Mouse (Mus musculus): ENCODE results near the gene Fxr2. TPM values are rescaled to one million over a fixed set of nuclear protein-coding genes. Genes with fewer than 3 reads are reported as not detected.
"Not testable (repeated sequence)": the region's sequence is repeated elsewhere in the genome, so short reads cannot be mapped to it uniquely, and the experiment has no call there.

Gene Fxr2
- total RNA-seq, 2 experiments from 2014 or later, result 69.2 to 71.6 TPM

- no peak for DNase-seq
- intact Hi-C loops (cut with DNase I), result no loop called here
These were observed 26.0 kb upstream of the Fxr2 start for GRCm38 (mm10) chr11:69606832-69607231.

- intact Hi-C loops (cut with DNase I), result no loop called here
- DNase-seq, result no peak
These were observed 24.3 kb upstream of the Fxr2 start for GRCm38 (mm10) chr11:69608525-69608924.

- DNase-seq, result no peak
- intact Hi-C loops (cut with DNase I), result no loop called here
These were observed 23.4 kb upstream of the Fxr2 start for GRCm38 (mm10) chr11:69609416-69609815.

GRCm38 (mm10) chr11:69610899-69611298 is 21.9 kb upstream of the Fxr2 start:
- no peak for DNase-seq

GRCm38 (mm10) chr11:69613553-69614256 is 19.1 kb upstream of the Fxr2 start:
- intact Hi-C loops (cut with DNase I), result loop anchor here (1.0 to 2.0 kb wide), 2 partner anchors 34 to 67 kb away; no protein-coding TSS in a partner anchor
- DNase-seq, result peak; percentile 89 to 95

More at GRCm38 (mm10) chr11:69610899-69611298, 21.9 kb upstream of the Fxr2 start:
- intact Hi-C loops (cut with DNase I), result no loop called here

GRCm38 (mm10) chr11:69614257-69614588 is 18.6 kb upstream of the Fxr2 start:
- intact Hi-C loops (cut with DNase I), result loop anchor here (2.0 kb wide), 1 partner anchor 67 kb away; no protein-coding TSS in a partner anchor
- not testable (repeated sequence) for DNase-seq

DNA sequence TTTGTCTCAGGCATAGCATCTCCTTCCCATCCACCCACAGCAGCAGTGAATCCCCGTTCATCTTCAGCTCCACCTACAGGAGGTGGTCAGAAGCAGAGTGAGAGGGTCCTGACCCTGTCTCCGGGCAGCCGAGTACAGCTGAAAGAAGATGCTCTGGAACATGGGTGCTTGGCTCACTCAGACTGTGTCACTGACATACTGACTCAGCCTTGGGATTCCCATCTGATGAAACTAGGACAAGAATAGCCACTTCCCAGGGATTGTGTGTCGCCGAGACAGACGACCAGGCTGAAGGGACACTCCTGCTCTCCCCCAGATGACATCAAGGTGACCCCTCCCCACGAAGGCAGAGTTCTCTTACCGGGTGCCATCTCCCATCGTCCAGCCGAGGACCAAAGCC is 16.0 kb upstream of the Fxr2 start:
- intact Hi-C loops (cut with DNase I), result no loop called here
- DNase-seq, result no peak

- no peak for DNase-seq
- intact Hi-C loops (cut with DNase I), result no loop called here
These were observed 15.0 kb upstream of the Fxr2 start, which contains the start of gene Shbg for GRCm38 (mm10) chr11:69617805-69618204. TSS of gene Shbg (minus strand) at chr11:69617905.

DNA sequence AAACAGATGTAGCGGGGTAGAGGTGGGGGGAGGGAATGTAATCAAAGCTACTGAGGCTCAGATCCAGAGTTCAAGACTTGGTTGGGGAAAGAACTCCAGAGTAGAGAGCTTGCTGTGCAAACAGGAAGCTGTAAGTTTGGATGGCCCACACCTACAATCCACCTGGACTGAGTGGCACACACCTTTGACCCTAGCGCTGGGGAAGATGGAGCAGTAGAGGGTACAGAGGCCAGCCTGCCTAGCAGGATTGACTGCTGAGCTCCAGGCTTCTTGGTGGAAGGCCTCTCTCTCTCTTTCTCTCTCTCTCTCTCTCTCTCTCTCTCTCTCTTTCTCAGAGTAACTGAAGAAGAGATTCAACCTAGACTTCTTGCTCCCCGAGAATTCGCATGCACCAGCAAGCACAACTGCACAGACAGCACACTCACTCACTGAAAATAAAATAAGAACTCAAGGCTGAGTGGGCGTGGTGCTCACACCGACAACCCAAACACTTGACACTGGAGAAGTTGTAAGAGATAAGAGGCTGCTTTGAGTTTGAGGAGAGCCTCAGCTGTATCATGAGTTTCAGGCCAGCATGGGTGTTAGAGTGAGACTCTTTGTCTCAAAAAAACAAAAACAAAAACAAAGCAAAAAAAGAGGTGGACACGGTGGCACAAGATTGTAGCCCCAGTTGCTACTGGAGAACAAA is 12.3 kb upstream of the Fxr2 start:
- intact Hi-C loops (cut with DNase I), result no loop called here
- no peak for DNase-seq

- DNase-seq, result peak; percentile 59 to 68
- intact Hi-C loops (cut with DNase I), result no loop called here
These were observed 11.1 kb upstream of the Fxr2 start, which contains the start of gene Sat2 for GRCm38 (mm10) chr11:69621571-69622268. TSS of gene Sat2 (plus strand) at chr11:69622024.

DNA sequence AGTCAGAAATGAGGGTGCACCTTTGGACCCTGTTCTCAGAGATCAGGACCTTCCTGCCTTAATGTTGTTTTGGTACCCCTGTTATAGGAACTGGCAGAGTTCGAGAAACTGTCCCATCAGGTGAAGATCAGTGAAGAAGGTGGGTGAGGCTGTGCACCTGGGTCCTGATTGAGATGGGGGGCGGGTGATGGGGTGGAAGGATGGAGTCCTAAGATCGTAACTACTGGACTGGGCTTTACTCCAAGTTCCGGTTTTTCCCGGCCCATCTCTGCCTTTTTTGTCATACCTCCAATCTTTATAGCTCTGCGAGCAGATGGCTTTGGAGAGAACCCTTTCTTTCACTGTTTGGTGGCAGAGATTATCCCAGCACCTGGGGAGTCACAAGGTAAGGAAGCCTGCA is 10.4 kb upstream of the Fxr2 start:
- no peak for DNase-seq
- intact Hi-C loops (cut with DNase I), result no loop called here

DNA sequence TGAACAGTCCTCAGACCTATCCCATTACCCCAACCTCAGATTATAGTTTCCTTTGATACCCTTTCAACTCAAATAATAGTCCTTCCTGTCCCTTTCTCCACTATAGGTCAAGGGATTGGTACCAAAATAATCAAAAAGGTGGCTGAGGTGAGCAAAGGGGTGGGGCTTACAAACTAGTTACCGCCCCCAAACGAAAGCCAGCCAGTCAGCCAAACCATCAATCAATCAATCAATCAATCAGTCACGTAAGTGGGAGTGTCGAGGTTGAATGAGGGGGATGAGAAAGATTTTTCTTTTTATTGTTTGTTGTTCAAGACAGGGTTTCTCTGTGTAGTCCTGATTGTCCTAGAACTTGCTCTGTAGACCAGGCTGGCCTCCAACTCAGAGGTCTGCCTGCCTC is 9.8 kb upstream of the Fxr2 start:
- DNase-seq, result no peak
- intact Hi-C loops (cut with DNase I), result no loop called here

DNA sequence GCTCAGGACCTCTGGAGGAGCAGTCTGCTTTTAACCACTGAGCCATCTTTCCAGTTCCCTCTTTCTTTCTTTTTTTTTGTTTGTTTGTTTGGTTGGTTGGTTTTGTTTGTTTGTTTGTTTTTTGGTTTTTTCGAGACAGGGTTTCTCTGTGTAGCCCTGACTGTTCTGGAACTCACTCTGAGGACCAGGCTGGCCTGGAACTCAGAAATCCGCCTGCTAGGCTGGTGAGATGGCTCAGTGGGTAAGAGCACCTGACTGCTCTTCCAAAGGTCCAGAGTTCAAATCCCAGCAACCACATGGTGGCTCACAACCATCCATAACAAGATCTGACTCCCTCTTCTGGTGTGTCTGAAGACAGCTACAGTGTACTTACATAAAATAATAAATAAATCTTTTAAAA is 8.5 kb upstream of the Fxr2 start:
- intact Hi-C loops (cut with DNase I), result not testable (repeated sequence)

DNA sequence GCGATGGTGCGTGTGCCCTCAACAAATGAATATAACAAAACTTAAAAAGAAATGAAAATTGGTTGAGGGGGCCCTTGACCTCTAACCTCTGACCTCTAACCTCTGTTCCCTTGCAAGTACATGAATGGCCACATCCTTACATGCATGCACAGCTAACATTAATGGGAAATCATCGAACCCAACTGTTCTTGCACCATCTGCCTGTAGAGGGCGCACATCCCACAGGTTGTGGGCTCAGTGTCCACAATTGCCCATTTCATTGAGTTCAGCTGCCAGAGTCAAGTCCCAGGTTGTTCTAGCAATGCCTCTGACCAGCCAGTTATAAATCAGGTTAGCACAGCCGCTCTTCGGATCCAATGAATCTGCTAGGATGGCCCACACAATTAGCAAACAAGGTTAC is 4.5 kb upstream of the Fxr2 start:
- DNase-seq, result peak; percentile 77 to 83
- intact Hi-C loops (cut with DNase I), result no loop called here

More for the DNA sequence above, 8.5 kb upstream of the Fxr2 start:
- DNase-seq, result not testable (repeated sequence)

DNA sequence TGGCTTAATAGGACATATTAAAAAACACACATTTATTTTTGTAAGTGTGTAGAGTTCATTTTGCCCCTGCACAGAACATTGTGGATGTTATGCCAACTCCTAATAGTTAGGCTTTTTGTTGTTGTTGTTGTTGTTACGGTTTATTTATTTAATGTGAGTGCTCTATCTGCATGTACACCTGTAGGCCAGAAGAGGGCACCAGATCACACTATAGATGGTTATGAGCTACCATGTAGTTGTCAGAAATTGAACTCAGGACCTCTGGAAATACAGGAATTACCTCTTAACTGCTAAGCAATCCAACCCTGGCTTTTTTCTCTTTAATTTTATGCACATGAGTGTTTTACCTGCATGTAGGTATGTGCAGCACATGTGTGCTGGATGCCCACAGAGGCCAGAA is 3.0 kb upstream of the Fxr2 start:
- DNase-seq, result no peak
- intact Hi-C loops (cut with DNase I), result loop anchor here (2.0 kb wide), 1 partner anchor 25 kb away; the partner anchor contains the start of gene Sox15

GRCm38 (mm10) chr11:69633128-69633866 is 507 bp downstream of the Fxr2 start:
- intact Hi-C loops (cut with DNase I), result no loop called here
- peak in 1 of 2 experiments; percentile 76 for DNase-seq

GRCm38 (mm10) chr11:69635471-69635870 is 2.7 kb downstream of the Fxr2 start:
- intact Hi-C loops (cut with DNase I), result no loop called here

GRCm38 (mm10) chr11:69645860-69646259 is 13.1 kb downstream of the Fxr2 start:
- intact Hi-C loops (cut with DNase I), result no loop called here
- DNase-seq, result no peak

More at GRCm38 (mm10) chr11:69635471-69635870, 2.7 kb downstream of the Fxr2 start:
- DNase-seq, result no peak

DNA sequence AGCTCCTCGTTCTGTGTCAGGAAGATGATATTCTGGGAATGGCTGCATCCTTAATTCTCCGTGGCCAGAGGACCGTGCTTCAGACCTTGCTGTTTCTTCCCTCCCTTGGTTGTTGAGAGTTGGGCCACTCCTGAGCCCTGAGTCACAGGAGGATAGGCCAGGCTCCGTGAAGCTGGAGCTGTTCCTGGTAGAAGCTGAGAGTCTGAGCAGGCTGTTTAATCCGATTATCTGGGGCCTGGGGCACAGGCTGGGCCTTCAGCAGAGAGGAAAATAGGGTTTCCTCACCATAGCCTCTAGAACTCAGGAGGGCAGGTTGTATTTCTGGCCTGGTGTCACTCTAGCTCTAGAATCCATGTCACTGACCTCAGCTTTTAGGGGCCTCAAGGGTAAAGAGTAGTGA is 20.6 kb downstream of the Fxr2 start:
- DNase-seq, result no peak
- intact Hi-C loops (cut with DNase I), result loop anchor here (2.0 kb wide), 1 partner anchor 17 kb away; no protein-coding TSS in a partner anchor

DNA sequence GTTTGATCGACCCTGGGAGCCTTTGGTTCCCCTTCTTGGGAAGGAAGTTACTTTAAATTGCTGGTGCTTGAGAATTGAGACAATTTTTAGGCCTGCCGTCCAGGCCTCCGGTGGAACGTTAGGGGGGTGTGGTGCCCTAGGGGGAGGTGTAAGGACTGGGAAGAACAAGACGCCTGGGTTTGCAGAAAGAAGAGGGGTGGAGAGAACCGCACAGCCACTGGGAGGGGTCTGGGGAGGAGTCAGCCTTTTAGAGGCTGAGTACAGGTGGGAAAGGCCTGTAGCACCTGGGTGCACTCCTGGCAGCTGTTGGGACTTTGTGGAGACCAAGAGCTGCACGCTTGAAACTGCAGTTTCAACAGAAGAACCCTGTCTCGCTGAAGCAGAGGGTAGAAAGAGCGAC is 22.0 kb downstream of the Fxr2 start:
- intact Hi-C loops (cut with DNase I), result loop anchor here (1.0 to 2.0 kb wide), 2 partner anchors 24 to 101 kb away; no protein-coding TSS in a partner anchor
- DNase-seq, result no peak

Measured in heart, postnatal 14 days (tissue).